Mouse (Mus musculus): ENCODE measurements around the gene Tmed4.

Tmed4 gene

DNA sequence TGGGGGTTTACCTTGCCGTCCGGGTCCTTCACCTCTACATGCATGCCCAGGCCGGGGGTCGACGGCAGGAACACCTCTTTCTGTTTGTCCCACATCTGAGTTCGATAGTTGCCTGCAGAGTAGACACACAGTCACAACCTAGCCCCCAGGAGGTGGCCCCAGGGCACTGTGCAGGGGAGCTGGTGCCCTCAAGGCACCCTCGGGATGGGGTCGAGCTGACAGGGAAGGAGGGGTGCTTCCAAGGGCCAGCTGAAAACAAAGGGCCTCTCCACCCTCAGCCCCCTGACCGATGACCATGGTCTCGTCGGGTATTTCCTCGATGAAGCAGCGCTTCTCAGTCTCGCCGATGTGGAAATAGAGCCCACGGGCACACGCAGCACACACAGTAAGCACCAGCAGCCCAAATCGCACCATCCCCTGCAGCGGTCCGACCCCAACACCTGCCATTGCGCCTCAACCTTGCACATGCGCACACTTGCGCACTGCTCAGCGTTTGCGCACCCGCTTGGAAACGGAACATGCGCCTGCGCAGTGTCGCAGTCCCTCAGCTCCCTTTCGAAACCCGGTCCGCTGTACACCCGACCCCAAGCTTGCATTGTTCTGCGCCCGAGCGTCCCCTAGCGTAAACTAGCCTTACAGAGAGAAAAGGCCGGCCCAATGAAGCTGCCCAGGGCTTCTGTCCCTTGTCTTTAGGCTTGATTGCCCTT is at the start of gene Tmed4:
Tmed4 (minus strand) TSS at position 484 of the 707 bp plus-strand sequence.
- peak; percentile 99 for DNase-seq

GRCm38 (mm10) chr11:6323348-6323747 is 48.7 kb upstream of the Tmed4 start:
- no peak for DNase-seq

DNA sequence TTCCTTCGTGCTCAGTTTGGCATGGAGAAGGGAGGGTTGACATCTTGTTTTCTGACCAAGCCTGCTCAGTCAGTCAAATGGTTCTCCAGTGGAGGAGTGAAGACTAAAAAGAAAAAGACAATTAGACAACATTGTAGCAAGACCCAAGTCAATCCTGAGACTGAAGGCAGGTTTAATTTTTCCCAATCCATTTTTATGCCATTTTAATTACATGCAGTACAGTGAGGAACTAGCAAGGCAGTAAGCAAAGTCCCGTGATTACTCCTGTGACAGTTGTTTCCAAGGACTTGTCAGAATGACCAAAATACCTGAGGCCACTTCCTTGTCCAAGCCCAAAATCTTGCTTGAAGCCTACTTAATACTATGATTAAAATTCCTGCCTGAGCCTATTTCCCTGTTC is 47.4 kb upstream of the Tmed4 start:
- DNase-seq, result no peak

DNA sequence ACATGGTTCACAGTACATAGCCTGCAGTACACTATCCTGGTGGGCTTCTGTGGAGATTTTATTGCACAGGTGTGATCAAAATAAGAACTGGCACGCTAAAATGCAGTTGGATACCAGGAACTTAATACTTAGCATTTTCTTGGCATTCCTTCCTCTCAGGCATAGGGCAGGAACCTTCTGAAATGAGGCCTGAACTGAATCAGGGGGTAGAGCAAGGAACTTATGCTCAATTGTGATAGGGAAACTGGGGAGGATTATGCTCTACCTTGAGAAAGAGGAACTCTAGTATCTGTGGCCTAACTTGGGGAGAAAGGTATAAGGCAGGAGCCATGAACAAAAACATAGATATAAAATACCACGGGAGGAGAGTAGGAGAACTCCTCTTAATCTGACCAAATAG is 44.7 kb upstream of the Tmed4 start:
- DNase-seq, result no peak

DNA sequence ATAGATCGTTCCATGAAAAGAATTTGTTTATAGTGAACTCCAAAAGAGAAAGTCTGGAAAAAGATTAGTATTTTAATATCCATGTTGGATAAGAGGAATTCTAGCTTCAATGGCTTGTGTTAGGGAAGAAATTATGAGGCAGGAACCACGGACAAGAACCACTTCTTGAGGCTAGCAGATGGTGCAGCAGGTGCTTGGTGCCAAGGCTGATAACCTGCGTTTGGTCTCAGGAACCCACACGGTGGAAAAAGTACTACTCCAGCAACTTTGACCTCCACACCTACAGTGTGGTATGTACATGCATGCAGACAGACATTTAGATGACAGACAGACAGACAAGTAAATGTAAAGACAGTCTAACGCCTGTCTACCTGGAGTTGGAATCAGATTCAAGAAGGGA is 43.9 kb upstream of the Tmed4 start:
- DNase-seq, result no peak

DNA sequence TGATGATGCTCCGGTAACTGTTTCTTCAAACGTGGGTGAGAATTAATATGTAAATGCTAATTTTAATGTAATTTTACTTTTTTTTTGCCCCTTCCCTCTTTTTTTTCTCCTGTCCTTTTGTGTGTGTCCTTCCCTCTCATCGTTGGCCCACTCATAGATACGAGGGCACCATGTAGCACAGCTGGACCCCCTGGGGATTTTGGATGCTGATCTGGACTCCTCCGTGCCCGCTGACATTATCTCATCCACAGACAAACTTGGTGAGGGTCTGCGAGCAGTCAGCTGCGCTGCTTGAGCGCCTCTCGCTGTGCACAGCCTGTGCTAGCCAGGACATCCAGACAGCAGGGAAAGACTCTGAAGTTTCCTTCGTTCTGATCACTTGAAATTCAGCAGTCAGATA is 42.2 kb upstream of the Tmed4 start:
- no peak for DNase-seq

- no peak for DNase-seq
Observed at GRCm38 (mm10) chr11:6313874-6314406, 39.3 kb upstream of the Tmed4 start.

DNA sequence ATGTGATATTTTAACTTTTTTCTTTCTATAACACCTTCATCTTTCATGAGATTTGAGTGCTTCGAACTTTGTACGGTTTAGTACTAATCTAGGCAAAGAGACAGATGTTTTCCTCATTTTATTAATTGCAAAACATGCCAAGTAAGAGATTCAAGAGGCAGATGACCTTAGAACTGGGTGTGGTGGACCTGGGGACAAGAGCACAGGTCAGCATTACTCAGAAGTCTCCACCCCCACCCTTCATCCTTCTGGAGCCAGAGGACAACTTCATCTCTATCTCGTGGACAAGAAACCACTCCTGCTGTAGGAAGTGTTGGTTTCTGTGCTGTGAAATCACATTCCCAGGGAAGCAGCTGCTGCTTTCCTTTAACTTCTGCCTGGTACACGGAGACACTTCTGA is 33.5 kb upstream of the Tmed4 start:
- DNase-seq, result peak; percentile 28

DNA sequence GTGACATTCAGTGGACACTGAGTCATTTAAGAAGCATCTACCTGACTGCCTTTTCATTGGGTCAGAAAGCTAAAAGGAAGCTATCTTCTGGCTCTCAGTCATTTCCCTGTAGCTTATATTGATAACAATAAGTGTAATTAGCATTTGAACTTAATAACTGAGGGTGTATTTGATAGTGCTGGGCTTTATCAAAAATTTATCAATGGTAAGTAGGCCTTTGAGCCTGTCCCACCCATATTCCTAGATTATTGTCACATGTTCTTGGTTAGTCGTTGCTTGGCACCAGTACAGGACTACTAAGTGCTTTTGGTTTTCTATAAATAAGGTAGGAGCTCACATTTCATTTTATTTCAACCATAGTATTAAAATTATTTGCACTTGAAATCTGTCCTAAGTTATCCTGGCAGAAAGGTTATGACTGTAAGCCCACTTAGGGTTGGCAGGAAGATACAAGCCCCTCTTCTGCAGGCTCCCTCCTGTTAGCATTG is 31.3 kb upstream of the Tmed4 start:
- no peak for DNase-seq

DNA sequence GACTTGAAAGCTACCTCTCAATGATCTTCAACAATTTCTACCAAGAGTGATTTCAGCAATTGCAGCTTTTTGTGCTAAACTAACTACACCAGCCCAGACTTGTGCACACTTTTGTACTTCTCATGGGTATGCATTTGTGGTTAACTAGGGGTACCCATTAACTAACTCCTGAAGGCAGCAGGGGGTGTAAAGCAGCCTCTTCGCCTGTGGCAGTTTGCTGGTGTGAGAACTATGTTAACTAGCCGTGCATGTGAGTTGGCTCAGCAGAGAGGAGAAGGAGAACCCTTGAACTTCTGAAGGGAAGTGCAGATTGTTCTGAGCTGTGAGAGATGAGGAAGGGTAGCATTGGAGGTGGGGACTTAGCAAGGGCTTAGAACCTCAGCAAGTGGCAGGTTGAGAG is 28.1 kb upstream of the Tmed4 start:
- DNase-seq, result no peak

DNA sequence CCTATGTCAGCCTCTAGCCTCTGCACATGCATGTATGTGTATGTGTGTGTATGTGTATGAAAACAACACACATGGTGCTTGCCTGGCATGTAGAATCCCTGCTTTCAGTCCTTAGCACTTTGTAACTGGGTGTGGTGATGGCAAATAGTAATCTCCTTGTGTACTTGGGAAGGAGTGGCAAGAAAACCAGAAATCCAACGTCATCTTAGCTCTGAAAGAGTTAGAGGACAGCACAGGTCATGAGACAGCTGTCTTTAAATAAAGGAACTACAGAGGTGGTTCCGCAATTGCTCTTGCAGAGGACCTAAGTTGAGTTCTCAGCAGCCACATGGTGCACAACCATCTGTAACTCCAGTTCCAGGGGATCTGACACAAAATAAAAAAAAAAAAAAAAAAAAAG is 24.8 kb upstream of the Tmed4 start:
- DNase-seq, result no peak

DNA sequence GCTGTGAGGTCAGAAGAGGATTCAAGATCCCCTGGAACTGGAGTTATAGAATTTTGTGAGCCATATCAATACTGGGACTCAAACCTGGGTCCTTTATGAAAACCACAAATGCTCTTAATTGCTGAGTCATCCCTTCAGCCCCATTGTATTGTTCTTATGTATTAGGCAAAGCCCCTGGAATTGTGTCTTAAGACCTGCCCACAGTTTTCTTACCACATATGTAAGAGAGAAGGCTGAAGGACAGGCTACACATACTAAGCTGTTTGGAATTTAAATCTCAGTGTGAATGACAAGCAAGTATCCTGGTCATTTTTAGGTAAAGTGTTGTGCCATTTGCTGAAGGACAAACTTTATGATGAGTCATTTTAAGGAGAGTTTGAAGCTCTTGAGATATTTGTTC is 21.4 kb upstream of the Tmed4 start:
- DNase-seq, result no peak

DNA sequence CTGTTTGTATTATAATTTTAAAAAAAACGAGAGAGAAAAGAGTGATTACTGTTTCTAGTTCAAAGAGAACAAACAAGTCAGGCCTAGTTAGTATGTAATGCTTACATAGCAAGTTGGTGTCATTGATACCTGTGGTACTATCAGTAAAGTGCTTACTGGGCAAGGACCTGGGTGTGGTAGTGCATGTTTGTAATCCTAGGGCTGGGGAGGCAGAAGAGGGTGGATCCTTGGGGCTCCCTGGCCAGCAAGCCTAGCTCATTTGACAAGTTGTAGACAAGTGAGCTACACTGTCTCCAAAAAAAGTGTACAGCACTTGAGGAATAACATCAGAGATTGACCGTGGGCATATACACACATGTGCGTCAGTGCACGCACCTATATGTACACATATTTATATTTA is 20.0 kb upstream of the Tmed4 start:
- no peak for DNase-seq

DNA sequence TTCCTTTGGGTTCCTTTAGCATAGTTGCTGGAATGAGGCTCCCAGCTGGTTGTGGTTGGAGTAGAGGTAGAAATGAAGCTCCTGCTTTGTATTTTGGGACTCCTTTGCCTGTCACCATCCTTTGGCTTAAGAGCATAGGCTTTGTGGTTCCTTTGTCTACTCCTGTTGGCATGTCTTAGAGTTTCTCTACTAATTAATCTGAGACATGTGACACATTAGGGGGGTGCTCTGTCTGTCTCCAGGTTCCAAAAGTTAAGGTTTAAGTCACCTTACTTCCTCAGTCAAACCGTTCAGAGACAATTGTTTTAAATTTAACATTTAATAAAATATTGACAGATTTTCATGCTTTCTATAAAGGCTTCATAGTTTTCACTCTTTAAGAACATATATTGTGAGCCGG is 18.9 kb upstream of the Tmed4 start:
- DNase-seq, result no peak

DNA sequence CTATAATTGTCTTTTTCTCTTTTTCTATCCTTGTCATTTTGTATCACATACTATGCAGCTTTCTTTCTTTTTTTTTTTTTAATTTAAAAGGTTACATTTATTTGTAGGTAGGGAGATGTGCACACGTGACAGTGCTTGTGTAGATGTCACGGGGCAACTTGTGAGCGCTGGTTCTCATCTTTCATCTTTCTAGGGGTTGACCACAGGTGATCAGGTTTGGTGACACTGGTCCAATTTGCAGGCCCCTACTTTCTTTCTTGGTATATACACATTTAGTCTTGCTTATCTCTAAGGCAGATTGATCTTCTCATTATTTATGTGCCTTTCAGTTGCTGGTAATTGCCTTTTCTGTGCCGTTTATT is 18.3 kb upstream of the Tmed4 start:
- no peak for DNase-seq

- no peak for DNase-seq
Observed at GRCm38 (mm10) chr11:6292116-6292987, 17.7 kb upstream of the Tmed4 start.

- peak; percentile 100 for DNase-seq
Observed at GRCm38 (mm10) chr11:6291401-6292115, 16.9 kb upstream of the Tmed4 start, which contains the start of gene Ogdh. TSS of gene Ogdh (plus strand) at chr11:6291633.

GRCm38 (mm10) chr11:6290883-6291282 is 16.2 kb upstream of the Tmed4 start:
- no peak for DNase-seq

- DNase-seq, result no peak
Observed at GRCm38 (mm10) chr11:6290138-6290537, 15.5 kb upstream of the Tmed4 start.

- DNase-seq, result no peak
Observed at GRCm38 (mm10) chr11:6282940-6283339, 8.3 kb upstream of the Tmed4 start.

- no peak for DNase-seq
Observed at GRCm38 (mm10) chr11:6276466-6276865, 1.8 kb upstream of the Tmed4 start.

- no peak for DNase-seq
Observed at GRCm38 (mm10) chr11:6275094-6275484, 419 bp upstream of the Tmed4 start.

- DNase-seq, result peak; percentile 33
Observed at GRCm38 (mm10) chr11:6273607-6274006, 1.1 kb downstream of the Tmed4 start.
